Mouse (Mus musculus): ENCODE measurements around the gene Olfr434. TPM values are rescaled to one million over a fixed set of nuclear protein-coding genes. Genes with fewer than 3 reads are reported as not detected.

The Olfr434 gene
- total and polyA plus RNA-seq, 3 experiments: not detected

GRCm38 (mm10) chr6:43178584-43179501 lies 34.0 kb upstream of the Olfr434 start:
- Histone ChIP-seq H3K9me3 (replicated peaks; ENCODE audit: insufficient read depth, low read length) (no peaks in the 10 kb centered on the region), H3K27ac (ENCODE audit: control insufficient read depth, low read depth, low read length) (no peak overlapping the region), H3K9ac (ENCODE audit: control insufficient read depth, low read depth, low read length, poor library complexity, severe bottlenecking) (no peak overlapping the region), H3K79me2 (ENCODE audit: control insufficient read depth, insufficient read depth, low read length, poor library complexity) (no peaks in the 10 kb centered on the region), H3K4me1 (ENCODE audit: control insufficient read depth in 1 of 2, insufficient read depth in 2 of 2, low read length in 2 of 2) (no peaks in the 10 kb centered on the region), H3K4me3 (ENCODE audit: control insufficient read depth in 1 of 2, insufficient read depth in 1 of 2, low read depth in 2 of 2, low read length in 2 of 2) (no peak overlapping the region), H3K36me3 (ENCODE audit: control insufficient read depth in 1 of 2, insufficient read depth in 2 of 2, low read length in 2 of 2) (no peaks in the 10 kb centered on the region), H3K27me3 (ENCODE audit: control insufficient read depth in 1 of 2, insufficient read depth in 2 of 2, low read length in 2 of 2) (no peaks in the 10 kb centered on the region)
- no peak for TF ChIP-seq NELFE (IDR thresholded peaks at IDR 0.05; ENCODE audit: low read depth, low read length)
- TF ChIP-seq MAZ (IDR thresholded peaks at IDR 0.05; ENCODE audit: low read depth, low read length): no peak
- no peak for DNase-seq (ENCODE audit: low read depth, low spot score)

GRCm38 (mm10) chr6:43190986-43191385 lies 21.8 kb upstream of the Olfr434 start:
- Histone ChIP-seq H3K9ac (ENCODE audit: control insufficient read depth, low read depth, low read length, poor library complexity, severe bottlenecking) (no peak overlapping the region), H3K36me3 (ENCODE audit: control insufficient read depth in 1 of 2, insufficient read depth in 2 of 2, low read length in 2 of 2) (no peaks in the 10 kb centered on the region), H3K9me3 (replicated peaks; ENCODE audit: insufficient read depth, low read length) (no peaks in the 10 kb centered on the region), H3K27me3 (ENCODE audit: control insufficient read depth in 1 of 2, insufficient read depth in 2 of 2, low read length in 2 of 2) (no peaks in the 10 kb centered on the region), H3K79me2 (ENCODE audit: control insufficient read depth, insufficient read depth, low read length, poor library complexity) (no peaks in the 10 kb centered on the region), H3K4me3 (ENCODE audit: control insufficient read depth in 1 of 2, insufficient read depth in 1 of 2, low read depth in 2 of 2, low read length in 2 of 2) (no peak overlapping the region), H3K27ac (ENCODE audit: control insufficient read depth, low read depth, low read length) (no peak overlapping the region), H3K4me1 (ENCODE audit: control insufficient read depth in 1 of 2, insufficient read depth in 2 of 2, low read length in 2 of 2) (no peaks in the 10 kb centered on the region)
- no peak for DNase-seq (ENCODE audit: low read depth, low spot score)
- TF ChIP-seq HCFC1 (IDR thresholded peaks at IDR 0.05; ENCODE audit: low read depth, low read length) (no peak), UBTF (IDR thresholded peaks at IDR 0.05; ENCODE audit: borderline replicate concordance, insufficient read depth, low read depth, low read length) (no peak), CTCF (IDR thresholded peaks at IDR 0.05 in 2 of 3, conservative IDR thresholded peaks at IDR 0.05 in 1 of 3; ENCODE audit: control insufficient read depth in 1 of 3, insufficient read depth in 1 of 3, low read depth in 2 of 3, low read length in 3 of 3, poor library complexity in 1 of 3, severe bottlenecking in 1 of 3) (no peak), MYB (IDR thresholded peaks at IDR 0.05; ENCODE audit: low read depth, low read length) (no peak), ZKSCAN1 (IDR thresholded peaks at IDR 0.05; ENCODE audit: low read depth, low read length) (no peak), NRF1 (IDR thresholded peaks at IDR 0.05; ENCODE audit: insufficient read depth, low read depth, low read length, poor library complexity, severe bottlenecking) (no peak), JUND (IDR thresholded peaks at IDR 0.05; ENCODE audit: low read depth, low read length) (no peak), ZMIZ1 (IDR thresholded peaks at IDR 0.05; ENCODE audit: low read depth, low read length) (no peak), GATA1 (IDR thresholded peaks at IDR 0.05; ENCODE audit: low read depth, low read length) (no peak)

- no peak within 1 kb of the TSS for H3K9ac ChIP-seq (ENCODE audit: control insufficient read depth, low read depth, low read length, poor library complexity, severe bottlenecking)
- H3K9me3 ChIP-seq (replicated peaks; ENCODE audit: insufficient read depth, low read length): no peaks in the 10 kb centered on the region
- H3K4me3 ChIP-seq (ENCODE audit: control insufficient read depth in 1 of 2, insufficient read depth in 1 of 2, low read depth in 2 of 2, low read length in 2 of 2): no peak within 1 kb of the TSS
- no peak for DNase-seq (ENCODE audit: low read depth, low spot score)
- no peak for TF ChIP-seq MYB (IDR thresholded peaks at IDR 0.05; ENCODE audit: low read depth, low read length)
- TF ChIP-seq ETS1 (IDR thresholded peaks at IDR 0.05; ENCODE audit: low read depth, low read length): no peak
- TF ChIP-seq GATA1 (IDR thresholded peaks at IDR 0.05; ENCODE audit: low read depth, low read length): no peak
- no peak for TF ChIP-seq USF1 (IDR thresholded peaks at IDR 0.05; ENCODE audit: low read depth, low read length)
- no peak for TF ChIP-seq TCF12 (IDR thresholded peaks at IDR 0.05; ENCODE audit: low read depth, low read length)
- TF ChIP-seq POLR2AphosphoS5 (IDR thresholded peaks at IDR 0.05; ENCODE audit: borderline replicate concordance, low read depth, low read length): no peak
- TF ChIP-seq USF2 (IDR thresholded peaks at IDR 0.05; ENCODE audit: borderline replicate concordance in 1 of 2, insufficient read depth in 1 of 2, low read depth in 1 of 2, low read length in 2 of 2): no peak
- TF ChIP-seq MXI1 (IDR thresholded peaks at IDR 0.05; ENCODE audit: low read depth, low read length): no peak
- TF ChIP-seq RAD21 (IDR thresholded peaks at IDR 0.05; ENCODE audit: low read depth, low read length): no peak
- TF ChIP-seq ZC3H11A (IDR thresholded peaks at IDR 0.05; ENCODE audit: low read depth, low read length): no peak
- no peak for TF ChIP-seq GABPA (IDR thresholded peaks at IDR 0.05; ENCODE audit: low read depth, low read length)
- no peak for TF ChIP-seq POLR2AphosphoS2 (IDR thresholded peaks at IDR 0.05; ENCODE audit: low read length)
- TF ChIP-seq ZKSCAN1 (IDR thresholded peaks at IDR 0.05; ENCODE audit: low read depth, low read length): no peak
- TF ChIP-seq NELFE (IDR thresholded peaks at IDR 0.05; ENCODE audit: low read depth, low read length): no peak
- H3K36me3 ChIP-seq (ENCODE audit: control insufficient read depth in 1 of 2, insufficient read depth in 2 of 2, low read length in 2 of 2): no peaks in the 10 kb centered on the region
- no peaks in the 10 kb centered on the region for H3K27me3 ChIP-seq (ENCODE audit: control insufficient read depth in 1 of 2, insufficient read depth in 2 of 2, low read length in 2 of 2)
- no peaks in the 10 kb centered on the region for H3K79me2 ChIP-seq (ENCODE audit: control insufficient read depth, insufficient read depth, low read length, poor library complexity)
- no peak within 1 kb of the TSS for H3K27ac ChIP-seq (ENCODE audit: control insufficient read depth, low read depth, low read length)
- no peaks in the 10 kb centered on the region for H3K4me1 ChIP-seq (ENCODE audit: control insufficient read depth in 1 of 2, insufficient read depth in 2 of 2, low read length in 2 of 2)
Measured at GRCm38 (mm10) chr6:43196781-43197180, 16.0 kb upstream of the Olfr434 start, which contains the start of gene Olfr435. TSS of gene Olfr435 (plus strand) at chr6:43197146.

All from MEL (cell line).